ENCODE assay signal across 9 mouse cellular contexts in genomic region chr7:65737286-65738040, GRCm38 (mm10). TPM values are rescaled to one million over a fixed set of nuclear protein-coding genes. Genes with fewer than 3 reads are reported as not detected.
DNase-seq lines count a peak whose midpoint lies in the region; ATAC-seq and TF ChIP-seq lines count a peak whose summit lies in the region.
"Had no signal": no experiment of that assay in that cellular context is flagged by ENCODE, and none has a peak within 500 bp of the region (broad histone marks: within the 10 kb centered on the region; RNA-seq: fewer than 3 reads in every experiment).

No protein-coding gene starts in this region.

- no peaks in the 10 kb centered on the region for H3K27me3 ChIP-seq in intestine, embryonic 15.5 days (replicated peaks)
- H3K27me3 ChIP-seq in intestine, postnatal 0 days (replicated peaks; ENCODE audit: control insufficient read depth, insufficient read depth, low read length) = 0 out of 2 replicates have a peak, but pooled peaks cover 3% of the 10 kb centered on the region
- H3K27me3 ChIP-seq in kidney, adult 2 months (replicated peaks; ENCODE audit: control insufficient read depth, insufficient read depth, low read length) = no peaks in the 10 kb centered on the region

- no peak for TF ChIP-seq CTCF in intestine, postnatal 0 days (IDR thresholded peaks at IDR 0.05; ENCODE audit: low read depth)
- TF ChIP-seq CTCF in kidney, adult 2 months (conservative IDR thresholded peaks at IDR 0.05; ENCODE audit: insufficient read depth, insufficient read length, low read depth, low read length) = no peak

- H3K9ac ChIP-seq in intestine, embryonic 15.5 days = no peak overlapping the region
- H3K9ac ChIP-seq in intestine, postnatal 0 days (ENCODE audit: low read depth, low read length) = no peak overlapping the region

- no peaks in the 10 kb centered on the region for H3K9me3 ChIP-seq in intestine, embryonic 15.5 days
- H3K9me3 ChIP-seq in intestine, postnatal 0 days (ENCODE audit: control insufficient read depth) = no peaks in the 10 kb centered on the region

- no peak overlapping the region for H3K4me2 ChIP-seq in intestine, embryonic 15.5 days (replicated peaks)
- no peak overlapping the region for H3K4me2 ChIP-seq in intestine, postnatal 0 days (replicated peaks; ENCODE audit: low read depth)

- H3K27ac ChIP-seq in intestine, embryonic 15.5 days = no peak overlapping the region
- H3K27ac ChIP-seq in intestine, postnatal 0 days (ENCODE audit: low read depth, low read length) = no peak overlapping the region
- H3K27ac ChIP-seq in kidney, adult 2 months (ENCODE audit: insufficient read depth, low read depth, low read length) = no peak overlapping the region

- no peak for TF ChIP-seq POLR2A in kidney, adult 2 months (IDR thresholded peaks at IDR 0.05; ENCODE audit: low read depth, low read length)

- 62% methylated on average over 12 of the region's 12 CpGs for WGBS in intestine, embryonic 15.5 days
- 59% methylated on average over 12 of the region's 12 CpGs for WGBS in intestine, postnatal 0 days
- 44% methylated on average over 12 of the region's 12 CpGs for WGBS in kidney, adult 2 months

- DNase-seq in adrenal gland, postnatal 10 days = peak; percentile 88
- peak; percentile 59 for DNase-seq in kidney, adult 2 months
- peak; percentile 38 for DNase-seq in ovary, postnatal 14 days (ENCODE audit: low spot score)
- DNase-seq in cerebellum, adult 18-20 months = no peak
- DNase-seq in cerebellum, adult 8-10 months = no peak
- no peak for DNase-seq in neural tube, embryonic 10.5 days (ENCODE audit: extremely low spot score, low spot score)

- H3K36me3 ChIP-seq in intestine, embryonic 15.5 days = no peaks in the 10 kb centered on the region
- H3K36me3 ChIP-seq in intestine, postnatal 0 days (ENCODE audit: control insufficient read depth, insufficient read depth) = no peaks in the 10 kb centered on the region
- no peaks in the 10 kb centered on the region for H3K36me3 ChIP-seq in kidney, adult 2 months (ENCODE audit: control insufficient read depth, insufficient read depth, low read length)

- H3K4me3 ChIP-seq in intestine, embryonic 15.5 days (replicated peaks) = no peak overlapping the region
- H3K4me3 ChIP-seq in intestine, postnatal 0 days (ENCODE audit: low read depth, low read length) = no peak overlapping the region
- H3K4me3 ChIP-seq in kidney, adult 2 months (ENCODE audit: insufficient read depth, low read depth, low read length) = no peak overlapping the region

- ATAC-seq in intestine, embryonic 15.5 days = peak; percentile 58
- no peak for ATAC-seq in intestine, postnatal 0 days
- ATAC-seq: midbrain, embryonic 16.5 days had no signal

- 0 out of 2 replicates have a peak, but pooled peaks cover 5% of the 10 kb centered on the region for H3K4me1 ChIP-seq in intestine, embryonic 15.5 days (replicated peaks)
- no peaks in the 10 kb centered on the region for H3K4me1 ChIP-seq in intestine, postnatal 0 days (replicated peaks; ENCODE audit: control insufficient read depth, insufficient read depth, low read length)
- H3K4me1 ChIP-seq in kidney, adult 2 months (ENCODE audit: control insufficient read depth, insufficient read depth, low read length) = no peaks in the 10 kb centered on the region

RNA-seq across cellular contexts. Expression of gene Tm2d3, which starts 46.5 kb away (rescaled TPM):
- 79.2 and 88.1 TPM in 2 replicates for polyA plus RNA-seq in intestine, embryonic 15.5 days (2015; fragmentation: Nextera tagmentation; extraction: Ambion mirVana)
- 55.2 and 62.4 TPM in 2 replicates for polyA plus RNA-seq in intestine, postnatal 0 days (2015; fragmentation: Nextera tagmentation; extraction: Ambion mirVana)
- total RNA-seq in adrenal gland, postnatal 10 days (2021) = 10 to 100 TPM; 32.4 to 37.6 TPM
- 199 and 263 TPM in 2 replicates for polyA plus RNA-seq in kidney, adult 2 months (2012; rRNA removed)

Comparison
In these comparisons a context has a peak if more than half of its experiments do, and no peak if none do; other contexts are left out.
1. DNase-seq: peak in adrenal gland, postnatal 10 days (single experiment), kidney, adult 2 months (single experiment) and ovary, postnatal 14 days (single experiment); none in cerebellum, adult 18-20 months (0 of 2), cerebellum, adult 8-10 months (single experiment) and neural tube, embryonic 10.5 days (single experiment).